Mouse (Mus musculus) midbrain, postnatal 0 days (tissue): ENCODE data around the gene Nifk. TPM values are rescaled to one million over a fixed set of nuclear protein-coding genes. Genes with fewer than 3 reads are reported as not detected.

Experiments used
- ATAC-seq: fragments of 200-750 bp; cut with Nextera tagmentation; 2 replicates; pipeline ENCODE4 v1.8.0; 2017; ENCODE audit warnings: moderate number of reproducible peaks, mild to moderate bottlenecking, moderate TSS enrichment, moderate library complexity; ENCODE audit not compliant: low FRiP score
- DNase-seq: peaks from one replicate; pipeline ENCODE4 v3.0.0-alpha.2; 2015; ENCODE audit warnings: low spot score
- H3K27ac ChIP-seq: fragments of 300-500 bp; sonication (generic); 2 replicates; pipeline ENCODE4 v1.5.1; 2014; ENCODE audit warnings: low read depth, mild to moderate bottlenecking, low read length, mixed read lengths
- H3K27me3 ChIP-seq: fragments of 300-500 bp; sonication (generic); 2 replicates; pipeline ENCODE4 v1.6.1; 2014; ENCODE audit warnings: low read length, control low read depth, mixed read lengths; ENCODE audit not compliant: insufficient read depth
- H3K36me3 ChIP-seq: fragments of 300-500 bp; sonication (generic); 2 replicates; pipeline ENCODE4 v1.6.1; 2014; ENCODE audit warnings: low read length, control low read depth, mixed read lengths; ENCODE audit not compliant: insufficient read depth
- H3K4me1 ChIP-seq: fragments of 300-500 bp; sonication (generic); 2 replicates; pipeline ENCODE4 v1.6.1; 2014; ENCODE audit warnings: mild to moderate bottlenecking, control low read depth, antibody characterized with exemption, low read length, mixed read lengths; ENCODE audit not compliant: insufficient read depth
- H3K4me2 ChIP-seq: fragments of 300-500 bp; sonication (generic); 2 replicates; pipeline ENCODE4 v1.6.1; 2014; ENCODE audit warnings: low read depth, mild to moderate bottlenecking, low read length, mixed read lengths; ENCODE audit not compliant: poor library complexity, severe bottlenecking
- H3K4me3 ChIP-seq: fragments of 300-500 bp; sonication (generic); 2 replicates; pipeline ENCODE4 v1.5.1; 2014; ENCODE audit warnings: low read depth, mild to moderate bottlenecking, low read length, moderate library complexity
- H3K9ac ChIP-seq: fragments of 300-500 bp; sonication (generic); replicated peaks from 2 replicates; pipeline ENCODE4 v1.6.1; 2014; ENCODE audit warnings: mild to moderate bottlenecking, low read length, moderate library complexity, mixed read lengths; ENCODE audit not compliant: poor library complexity, severe bottlenecking
- H3K9me3 ChIP-seq: fragments of 300-500 bp; sonication (generic); 2 replicates; pipeline ENCODE4 v1.6.1; 2016; ENCODE audit warnings: low read length, control low read depth
- CTCF ChIP-seq: IDR thresholded peaks from 2 replicates; pipeline ENCODE4 v1.5.1; 2016; ENCODE audit warnings: antibody characterized with exemption, mild to moderate bottlenecking
- WGBS: fragments of 180-500 bp; shearing (Covaris S2); extraction: QIAGEN DNeasy Blood & Tissue Kit; methylation state at CpG from one replicate; pipeline ENCODE4 v1.1.7; 2014; 5-methylcytosine and 5-hydroxymethylcytosine counted together
- polyA plus RNA-seq: library from polyadenylated mRNA; unstranded; fragments of >200 nt; fragmentation: Nextera tagmentation; extraction: Ambion mirVana; gene quantifications from 2 replicates; pipeline ENCODE4 v1.2.1, GENCODE M21; 2015
- total RNA-seq: library from RNA; depleted of rRNA; stranded (reverse); fragments of >200 nt; gene quantifications from 2 replicates; pipeline ENCODE4 v1.2.3, GENCODE M21; 2014

The Nifk gene
- total and polyA plus RNA-seq, 2 experiments from 2014 or later: 34.1 to 78.0 TPM

GRCm38 (mm10) chr1:118297719-118298118 is 23.9 kb upstream of the Nifk start:
- 100% methylated on average over 2 of the region's 2 CpGs for WGBS
- no peak for ATAC-seq
- TF ChIP-seq CTCF: no peak
- no peak for DNase-seq
- Histone ChIP-seq H3K4me1 (no peaks in the 10 kb centered on the region), H3K27me3 (no peaks in the 10 kb centered on the region), H3K4me3 (no peak overlapping the region), H3K27ac (no peak overlapping the region), H3K36me3 (peaks cover 37% of the 10 kb centered on the region), H3K4me2 (no peak overlapping the region), H3K9me3 (no peaks in the 10 kb centered on the region), H3K9ac (no peak overlapping the region)

- Histone ChIP-seq H3K27ac (peak overlapping the region; percentile 95), H3K4me1 (no peaks in the 10 kb centered on the region; the same call in 1 of the 2 replicates), H3K4me2 (peak overlapping the region; percentile 59), H3K36me3 (peaks cover 8% of the 10 kb centered on the region), H3K9ac (peak overlapping the region; percentile 91), H3K4me3 (peak overlapping the region; percentile 87), H3K9me3 (no peaks in the 10 kb centered on the region), H3K27me3 (0 out of 2 replicates have a peak, but pooled peaks cover 4% of the 10 kb centered on the region)
- no peak for TF ChIP-seq CTCF
- ATAC-seq: peak; percentile 94
- under 1% methylated on average over 67 of the region's 67 CpGs for WGBS
- DNase-seq: peak; percentile 94
Measured at GRCm38 (mm10) chr1:118310780-118311621, 10.6 kb upstream of the Nifk start.

GRCm38 (mm10) chr1:118311622-118312326 is 9.9 kb upstream of the Nifk start, which contains the start of gene Tsn:
Gene Tsn, minus strand, starts transcription at chr1:118311739.
- H3K4me1 ChIP-seq: no peaks in the 10 kb centered on the region; the same call in 1 of the 2 replicates
- H3K27me3 ChIP-seq: 0 out of 2 replicates have a peak, but pooled peaks cover 4% of the 10 kb centered on the region
- peak within 1 kb of the TSS; percentile 59 for H3K4me2 ChIP-seq
- H3K9ac ChIP-seq: peak within 1 kb of the TSS; percentile 91
- TF ChIP-seq CTCF: no peak
- H3K9me3 ChIP-seq: no peaks in the 10 kb centered on the region
- peak within 1 kb of the TSS; percentile 87 for H3K4me3 ChIP-seq
- peaks cover 4% of the 10 kb centered on the region for H3K36me3 ChIP-seq
- ATAC-seq: peak; percentile 52; the same call in 1 of the 2 replicates
- DNase-seq: no peak
- WGBS: 51% methylated on average over 12 of the region's 12 CpGs
- peak within 1 kb of the TSS; percentile 95 for H3K27ac ChIP-seq

- Histone ChIP-seq H3K27me3 (no peaks in the 10 kb centered on the region), H3K27ac (no peak overlapping the region), H3K4me3 (no peak overlapping the region), H3K4me2 (no peak overlapping the region), H3K36me3 (peaks cover 14% of the 10 kb centered on the region), H3K9me3 (no peaks in the 10 kb centered on the region), H3K9ac (no peak overlapping the region), H3K4me1 (peaks cover 7% of the 10 kb centered on the region)
- ATAC-seq (no peak), DNase-seq (peak; percentile 30)
- peak; percentile 76 for TF ChIP-seq CTCF
- 79% methylated on average over 2 of the region's 2 CpGs for WGBS
Measured at GRCm38 (mm10) chr1:118320696-118321095, 943 bp upstream of the Nifk start.

- Histone ChIP-seq H3K9me3 (no peaks in the 10 kb centered on the region), H3K4me1 (no peaks in the 10 kb centered on the region), H3K9ac (no peak overlapping the region), H3K36me3 (peaks cover 29% of the 10 kb centered on the region), H3K4me2 (no peak overlapping the region), H3K4me3 (no peak overlapping the region), H3K27ac (no peak overlapping the region), H3K27me3 (no peaks in the 10 kb centered on the region)
- DNase-seq: no peak
- WGBS: 91% methylated on average over 9 of the region's 9 CpGs
- no peak for TF ChIP-seq CTCF
- ATAC-seq: no peak
Measured at GRCm38 (mm10) chr1:118334749-118335713, 13.4 kb downstream of the Nifk start.
